Mouse (Mus musculus) spleen, postnatal 10 days (tissue): ENCODE data around the gene Mettl23.
"Not testable (repeated sequence)": the region's sequence is repeated elsewhere in the genome, so short reads cannot be mapped to it uniquely, and the experiment has no call there.

Source experiments
- DNase-seq, 2 experiments: peaks; one replicate each; pipeline ENCODE4 v3.0.0; 2021 to 2022; ENCODE audit warnings: low spot score in 2 of 2

Mettl23 gene

DNA sequence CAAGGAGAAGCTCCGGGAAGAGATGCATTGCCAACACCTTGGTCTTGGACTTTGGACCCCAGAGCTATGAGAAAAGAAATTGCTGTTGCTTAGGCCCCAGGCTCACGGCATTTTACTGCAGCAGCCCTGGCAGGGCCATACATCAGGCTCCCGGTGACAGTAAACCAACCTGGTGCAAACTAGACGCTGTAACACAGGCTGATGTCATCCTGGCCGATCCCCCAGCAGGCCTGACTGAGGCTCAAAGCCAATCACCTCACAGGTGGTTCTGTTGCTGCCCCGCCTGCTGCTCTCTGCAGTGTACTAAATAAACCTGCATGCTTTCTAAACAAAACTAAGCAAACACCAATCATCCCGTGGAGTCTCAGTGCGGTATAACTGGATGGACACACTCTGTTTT, 24.4 kb upstream of the Mettl23 start:
- no peak for DNase-seq

DNA sequence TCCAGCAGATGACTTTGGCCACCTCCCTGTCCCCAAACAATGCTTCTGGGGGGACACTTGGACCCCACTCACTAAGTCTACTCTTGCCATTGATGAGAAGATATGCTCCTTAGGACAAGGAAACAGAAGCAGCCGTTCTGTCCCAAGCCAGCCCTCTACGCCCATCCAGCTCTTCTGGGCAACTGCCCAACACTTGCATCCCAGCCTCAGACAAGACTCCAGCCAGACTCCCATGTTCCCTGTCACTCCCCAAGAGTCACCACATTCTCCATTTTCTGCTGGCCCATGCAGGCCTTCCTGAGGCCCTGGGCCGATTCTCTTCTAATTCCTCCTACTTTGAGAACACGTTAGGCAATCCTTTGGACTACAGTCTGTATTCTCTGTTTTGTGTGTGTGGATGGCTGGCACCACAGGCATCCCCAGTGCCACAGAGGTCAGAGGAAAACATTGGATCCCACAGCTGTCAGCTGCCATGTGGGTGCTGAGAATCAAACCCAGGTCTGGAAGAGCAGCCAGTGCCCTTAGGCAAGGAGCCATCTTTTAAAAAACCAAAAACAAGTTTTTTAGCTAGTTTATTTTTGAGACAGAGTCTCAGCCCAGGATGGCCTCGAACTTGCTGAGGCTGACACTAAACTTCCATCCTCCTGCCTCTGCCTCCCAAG, 23.0 kb upstream of the Mettl23 start:
- DNase-seq, result no peak

DNA sequence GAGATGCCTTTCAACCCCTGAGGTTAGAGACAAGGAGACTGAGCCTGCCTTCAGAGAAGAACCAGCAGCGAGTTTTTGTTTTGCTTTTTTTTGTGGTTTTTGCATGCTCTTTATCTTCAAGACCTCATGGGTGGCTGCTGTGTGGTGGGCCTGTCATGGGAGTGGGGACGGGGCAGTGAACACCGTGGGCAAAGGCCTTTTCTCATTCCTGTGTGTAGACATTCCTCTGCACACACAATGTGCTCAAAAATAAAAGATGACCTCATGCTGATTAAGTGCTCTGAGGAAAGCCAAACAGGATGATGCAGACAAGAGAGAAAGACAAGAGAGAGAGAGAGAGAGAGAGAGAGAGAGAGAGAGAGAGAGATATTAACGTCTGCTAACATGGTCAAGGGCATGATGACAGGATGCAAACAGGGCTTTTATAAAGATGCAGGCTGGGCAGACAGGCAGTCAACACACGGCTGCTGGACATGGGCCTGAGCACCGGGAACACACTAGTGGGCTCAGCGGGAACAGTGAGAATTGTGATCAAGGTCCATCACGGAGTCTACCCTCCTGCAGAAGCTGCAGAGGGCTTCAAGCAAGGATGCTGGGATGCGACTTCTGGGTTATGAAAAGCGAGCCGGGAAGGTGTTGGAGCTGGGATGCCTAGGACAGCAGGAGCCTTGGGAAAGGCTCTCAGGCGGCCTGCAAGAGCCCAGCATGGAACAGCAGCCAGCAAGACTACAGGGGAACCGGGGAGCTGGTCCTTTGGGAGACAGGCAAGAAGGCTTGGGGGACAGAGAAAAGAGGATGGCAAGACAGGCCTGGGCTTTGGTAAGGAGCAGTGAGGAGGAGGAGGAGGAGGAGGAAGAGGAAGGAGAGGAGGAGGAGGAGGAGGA, 21.8 kb upstream of the Mettl23 start:
- no peak for DNase-seq

DNA sequence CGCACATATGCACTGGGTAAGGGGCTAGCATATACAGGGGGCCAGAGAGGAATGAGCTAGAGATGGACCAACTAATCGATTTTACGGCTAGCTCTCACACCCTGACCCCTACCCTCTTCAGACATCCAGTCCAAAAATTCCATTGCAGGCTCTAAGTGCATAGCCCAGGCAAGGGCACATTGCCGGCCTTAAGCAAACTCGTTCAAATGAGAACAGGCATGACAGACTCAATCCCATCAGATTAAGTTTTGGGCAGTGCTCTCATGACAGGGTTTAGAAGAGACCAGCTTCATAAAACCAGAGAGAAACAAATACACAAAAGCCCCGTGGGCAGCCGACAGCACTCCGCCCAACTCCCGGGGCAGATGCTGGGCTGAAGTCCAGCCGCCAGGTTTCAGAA, 20.9 kb upstream of the Mettl23 start:
- no peak for DNase-seq

DNA sequence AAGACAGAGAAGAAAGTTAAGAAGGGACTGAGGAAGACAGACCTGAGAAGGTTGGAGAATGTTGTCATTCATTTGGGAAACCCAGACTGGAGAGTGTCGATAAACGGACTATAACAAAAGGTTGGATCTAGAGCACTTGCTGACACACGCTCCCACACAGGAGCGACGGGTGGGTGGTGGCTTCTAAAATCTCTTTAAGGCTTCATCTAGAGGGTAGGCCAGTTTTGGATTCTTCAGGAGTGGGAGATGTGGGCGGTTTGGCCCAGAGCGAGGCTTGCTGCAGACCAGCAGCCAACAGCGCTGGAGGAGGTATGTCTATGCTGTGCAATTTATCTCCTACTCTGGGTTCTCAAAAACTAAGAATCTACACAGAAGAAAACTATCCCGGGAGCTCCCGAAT, 20.5 kb upstream of the Mettl23 start:
- no peak for DNase-seq

DNA sequence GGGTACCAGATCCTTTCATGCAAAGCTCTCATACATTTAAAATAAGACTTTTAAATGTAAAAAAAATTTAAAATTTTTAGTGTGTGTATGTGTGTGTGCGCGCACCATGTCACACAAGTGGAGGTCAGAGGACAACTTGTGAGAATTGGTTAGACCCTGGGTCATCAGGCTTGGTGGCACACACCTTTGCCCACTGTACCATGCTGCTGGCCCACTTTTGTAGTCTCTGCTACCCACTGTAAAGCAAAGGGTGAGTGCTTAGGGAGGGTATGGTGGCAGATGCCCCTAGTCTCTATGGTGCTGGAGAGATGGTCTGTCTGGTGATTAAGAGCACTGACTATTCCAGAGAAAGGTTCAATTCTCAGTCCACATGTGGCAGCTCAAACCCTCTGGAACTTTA, 19.8 kb upstream of the Mettl23 start:
- no peak for DNase-seq

DNA sequence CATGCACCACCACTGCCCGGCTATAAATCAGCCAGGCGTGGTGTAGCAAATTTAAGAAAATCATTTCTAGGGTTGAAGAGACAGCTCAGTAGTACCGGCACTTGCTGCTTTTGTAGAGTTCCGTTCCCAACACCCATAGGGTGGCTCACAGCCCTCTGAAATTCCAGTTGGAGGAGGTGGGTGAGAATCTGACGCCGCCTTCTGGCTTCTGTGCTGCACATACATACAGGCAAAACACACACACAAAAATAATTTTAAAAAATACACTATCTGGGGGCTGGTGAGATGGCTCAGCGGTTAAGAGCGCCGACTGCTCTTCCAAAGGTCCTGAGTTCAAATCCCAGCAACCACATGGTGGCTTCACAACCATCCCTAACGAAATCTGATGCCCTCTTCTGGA, 19.2 kb upstream of the Mettl23 start:
- not testable (repeated sequence) for DNase-seq

DNA sequence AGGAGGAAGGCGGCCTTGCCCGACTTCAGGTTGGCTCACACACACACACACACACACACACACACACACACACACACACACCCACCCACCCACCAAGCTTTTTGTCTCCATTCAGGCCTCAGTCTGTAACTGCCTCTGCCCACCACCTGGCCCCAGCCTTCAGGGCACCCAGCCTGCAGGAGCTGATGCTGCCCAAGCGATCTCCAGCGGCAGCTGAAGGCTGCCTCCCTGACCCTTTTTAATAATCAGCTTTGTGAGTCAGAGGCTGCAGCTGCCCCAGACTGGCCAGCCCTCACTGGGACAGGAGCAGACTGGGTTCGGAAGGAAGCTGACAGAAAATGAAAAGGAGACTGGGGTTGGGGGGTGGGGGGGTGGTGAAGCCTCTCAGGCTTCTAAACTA, 17.8 kb upstream of the Mettl23 start:
- DNase-seq, result no peak

DNA sequence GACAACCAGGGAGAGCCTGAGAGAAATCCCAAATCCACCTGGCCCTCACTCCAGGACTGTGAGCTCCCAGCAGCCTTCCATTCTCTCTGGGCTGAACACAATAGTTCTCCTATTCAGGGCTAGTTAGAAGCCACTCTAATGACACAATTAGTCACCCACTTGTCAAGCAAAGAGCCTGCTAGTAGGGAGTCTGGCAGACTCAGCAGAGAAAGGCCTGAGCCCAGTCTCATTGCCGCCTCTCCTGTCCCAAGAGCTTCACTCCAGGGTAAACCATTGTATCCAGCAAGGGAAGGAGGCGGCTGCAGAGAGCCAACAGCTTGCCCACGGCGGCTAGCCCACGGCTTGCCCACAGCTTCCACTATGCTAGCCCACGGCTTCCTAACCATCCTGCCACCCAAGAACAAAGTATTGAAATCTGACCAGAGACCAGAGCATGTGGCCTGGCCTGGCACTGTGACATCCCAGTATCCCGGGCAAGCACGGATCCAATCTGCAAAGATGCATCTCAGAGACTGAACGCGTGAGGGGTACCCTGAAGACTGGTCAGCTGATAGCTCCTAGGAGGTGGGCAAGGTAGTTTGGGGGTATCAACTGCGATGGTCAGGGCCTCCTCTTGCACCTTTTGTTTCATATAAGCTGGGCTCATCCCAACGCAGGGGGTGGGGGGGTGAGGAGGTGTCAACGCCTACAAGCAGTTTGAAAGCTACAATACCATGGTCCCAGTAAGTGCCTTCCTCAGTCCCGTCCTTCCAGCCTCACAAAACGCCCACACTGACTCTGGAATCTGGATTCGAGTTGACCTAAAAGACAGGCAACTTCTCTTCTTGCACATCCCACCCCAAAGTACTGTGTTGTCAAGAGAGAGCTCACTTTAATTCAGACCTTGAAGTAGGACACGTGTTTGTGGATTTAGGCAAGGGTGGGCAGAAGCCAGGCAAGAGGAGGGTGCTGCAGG, 16.3 kb upstream of the Mettl23 start:
- DNase-seq, result no peak

DNA sequence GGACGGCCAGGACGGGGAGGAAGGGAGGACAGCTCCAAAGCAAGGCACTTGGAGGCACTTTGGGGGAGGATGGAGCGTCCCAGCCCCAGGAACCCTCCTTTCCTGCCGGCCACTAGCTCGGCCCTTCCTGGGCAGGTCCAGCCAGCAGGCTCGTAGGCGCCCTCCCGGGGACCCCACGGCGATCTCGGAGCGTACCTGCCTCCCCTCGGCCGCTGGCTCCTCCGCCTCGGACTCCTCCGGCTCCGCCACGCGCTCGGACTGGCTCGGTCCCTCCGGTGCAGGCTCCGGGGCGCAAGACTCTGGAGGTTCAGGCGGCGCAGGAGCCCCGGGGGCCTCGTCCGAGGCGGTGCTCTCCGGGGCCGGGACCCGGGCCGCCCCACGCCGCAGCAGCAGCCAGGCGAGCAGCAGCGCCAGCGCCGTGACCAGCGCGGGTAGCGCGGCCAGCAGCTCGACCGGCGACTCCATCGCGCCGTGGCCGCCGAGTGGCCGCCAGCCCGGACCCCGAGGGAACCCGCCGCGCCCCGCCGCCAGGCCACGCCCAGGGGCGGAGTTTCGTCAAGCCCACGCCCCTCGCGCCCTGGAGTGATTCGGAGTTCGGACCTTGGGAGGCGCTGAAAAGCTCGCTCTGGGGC, 15.4 kb upstream of the Mettl23 start, which contains the start of gene Mxra7:
TSS of gene Mxra7 (minus strand) at position 513 of the 632 bp plus-strand sequence.
- peak; percentile 53 to 74 for DNase-seq

DNA sequence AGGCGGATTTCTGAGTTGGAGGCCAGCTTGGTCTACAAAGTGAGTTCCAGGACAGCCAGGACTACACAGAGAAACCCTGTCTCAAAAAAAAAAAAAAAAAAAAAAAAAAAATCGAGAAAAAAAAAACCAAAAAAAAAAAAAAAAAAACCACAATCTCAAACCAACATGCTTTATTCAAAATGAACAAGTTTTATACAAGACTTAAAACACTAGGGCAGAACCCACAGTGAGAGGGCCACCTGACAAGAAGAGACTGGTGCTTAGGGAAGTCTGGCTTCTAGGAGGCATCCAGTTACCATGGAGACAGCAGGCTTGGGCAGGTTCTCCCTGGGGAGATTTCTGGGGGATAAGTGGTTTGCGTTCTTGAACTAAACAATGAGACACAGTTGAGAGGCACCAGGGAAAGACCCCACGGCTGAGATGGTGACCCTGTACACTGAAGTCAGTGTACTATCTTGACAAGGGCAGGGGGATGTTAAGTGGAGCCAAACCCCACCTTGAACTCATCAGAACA, 10.8 kb upstream of the Mettl23 start:
- DNase-seq, result no peak

DNA sequence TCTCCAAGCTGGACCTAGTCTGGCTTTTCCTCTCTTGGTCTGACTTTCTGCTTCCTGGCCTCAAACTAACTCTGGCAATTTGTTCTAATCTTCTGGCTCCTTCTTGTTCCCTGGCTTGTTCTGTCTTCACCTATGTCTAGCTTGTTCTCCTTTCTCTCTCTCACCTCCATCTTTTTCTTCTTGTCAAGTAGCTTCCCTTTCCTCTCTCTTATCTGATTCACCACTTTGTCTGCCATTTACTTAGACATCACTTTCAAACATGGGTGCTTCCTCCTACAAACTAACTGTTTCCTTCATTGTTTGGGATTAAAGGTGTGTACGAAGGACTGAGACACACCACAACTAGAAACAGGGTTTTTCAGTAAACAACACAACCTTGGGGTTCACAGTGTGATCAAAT, 8.1 kb upstream of the Mettl23 start:
- no peak for DNase-seq

DNA sequence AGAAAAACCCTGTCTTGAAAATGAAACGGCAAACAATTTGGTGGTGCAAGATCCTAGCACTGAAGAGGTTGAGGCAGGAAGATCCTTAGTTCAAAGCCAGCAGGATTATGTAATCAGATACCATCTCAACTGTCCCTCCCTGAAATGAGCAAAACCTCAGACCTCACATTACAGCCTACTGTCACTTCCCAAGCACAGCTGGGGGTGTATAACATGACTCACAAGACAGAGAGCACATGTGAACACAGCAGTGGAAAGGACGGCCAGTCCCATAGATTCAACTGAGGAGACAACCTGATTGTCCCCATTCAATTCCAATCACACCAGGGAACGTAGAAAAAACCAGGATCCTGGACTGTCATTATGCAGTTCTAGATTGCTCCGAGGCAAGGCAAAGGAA, 6.8 kb upstream of the Mettl23 start:
- DNase-seq, result no peak

DNA sequence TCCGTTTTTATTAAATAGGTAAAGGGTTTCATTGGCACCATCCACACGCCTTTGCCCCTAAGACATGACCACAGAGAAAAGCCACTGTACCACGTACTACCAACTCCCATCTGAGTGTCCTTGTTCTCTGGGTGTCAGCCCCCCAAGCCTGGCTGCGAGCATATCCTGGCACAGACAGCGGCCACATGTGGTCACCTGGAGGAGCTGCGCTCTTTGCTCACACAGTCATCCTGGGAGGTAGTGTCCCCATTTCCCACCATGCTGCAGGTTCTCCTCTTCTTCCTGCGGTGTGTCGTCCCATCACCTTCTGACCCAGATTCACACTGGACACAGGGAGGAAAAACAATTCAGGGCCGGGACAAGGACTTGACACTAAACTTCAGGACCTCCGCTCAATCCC, 5.6 kb upstream of the Mettl23 start:
- no peak for DNase-seq

DNA sequence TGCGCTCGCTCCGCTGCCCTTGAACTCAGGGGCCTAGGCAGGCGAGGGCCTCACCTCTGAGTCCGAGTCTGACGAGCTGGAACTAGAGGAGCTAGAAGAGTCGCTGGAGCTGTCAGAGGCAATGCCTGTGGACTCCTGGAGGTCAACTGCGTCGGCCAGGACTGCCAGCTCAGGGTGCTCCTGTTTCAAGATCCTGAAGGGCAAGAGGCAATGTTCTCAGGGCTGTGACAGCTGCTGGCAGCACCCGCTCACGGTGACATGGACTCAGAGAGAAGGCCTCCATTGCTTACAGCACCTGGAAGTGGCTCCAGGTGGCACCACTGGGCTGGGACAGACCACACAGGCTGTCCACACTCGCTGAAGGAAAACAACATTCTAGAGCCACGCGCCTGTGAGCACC, 4.1 kb upstream of the Mettl23 start:
- no peak for DNase-seq

DNA sequence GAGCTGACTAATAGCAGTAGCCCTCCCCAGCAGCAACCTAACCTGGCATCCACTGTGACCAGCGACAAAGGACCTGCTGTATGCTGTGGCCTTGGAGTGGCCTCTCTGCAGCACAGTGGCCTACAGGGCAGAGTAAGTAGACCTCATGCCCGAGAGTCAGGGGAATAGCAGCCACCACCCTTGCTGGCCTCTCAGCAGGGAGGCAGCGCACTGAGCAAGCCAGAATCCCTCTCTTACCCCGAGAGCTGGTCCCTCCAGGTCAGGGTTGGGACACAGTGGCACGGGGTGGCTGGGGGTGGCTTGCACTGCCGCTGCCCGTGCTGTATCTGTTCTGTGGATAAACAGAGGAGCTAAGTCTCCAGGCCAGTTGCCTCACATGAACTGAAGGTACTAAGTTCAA, 3.5 kb upstream of the Mettl23 start:
- DNase-seq, result no peak

DNA sequence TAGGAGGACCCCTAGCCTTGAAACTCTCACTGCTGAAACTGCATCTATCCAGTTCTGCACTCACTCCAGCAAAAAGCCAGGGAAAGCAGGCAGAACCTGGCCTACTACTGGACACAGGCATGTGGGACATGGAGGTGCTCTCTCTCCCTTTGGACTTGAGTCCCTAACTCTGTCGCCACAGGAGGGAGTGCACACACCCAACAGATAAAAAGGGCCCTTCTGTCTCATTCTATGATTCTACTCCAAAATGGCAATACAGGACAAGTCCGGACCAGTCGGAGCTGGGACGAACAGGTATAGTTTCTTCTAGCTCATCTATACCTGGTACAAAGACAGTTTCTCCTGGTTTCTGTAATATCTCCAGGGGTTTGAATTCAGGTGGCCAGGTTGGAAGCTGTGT, 2.3 kb upstream of the Mettl23 start:
- no peak for DNase-seq

DNA sequence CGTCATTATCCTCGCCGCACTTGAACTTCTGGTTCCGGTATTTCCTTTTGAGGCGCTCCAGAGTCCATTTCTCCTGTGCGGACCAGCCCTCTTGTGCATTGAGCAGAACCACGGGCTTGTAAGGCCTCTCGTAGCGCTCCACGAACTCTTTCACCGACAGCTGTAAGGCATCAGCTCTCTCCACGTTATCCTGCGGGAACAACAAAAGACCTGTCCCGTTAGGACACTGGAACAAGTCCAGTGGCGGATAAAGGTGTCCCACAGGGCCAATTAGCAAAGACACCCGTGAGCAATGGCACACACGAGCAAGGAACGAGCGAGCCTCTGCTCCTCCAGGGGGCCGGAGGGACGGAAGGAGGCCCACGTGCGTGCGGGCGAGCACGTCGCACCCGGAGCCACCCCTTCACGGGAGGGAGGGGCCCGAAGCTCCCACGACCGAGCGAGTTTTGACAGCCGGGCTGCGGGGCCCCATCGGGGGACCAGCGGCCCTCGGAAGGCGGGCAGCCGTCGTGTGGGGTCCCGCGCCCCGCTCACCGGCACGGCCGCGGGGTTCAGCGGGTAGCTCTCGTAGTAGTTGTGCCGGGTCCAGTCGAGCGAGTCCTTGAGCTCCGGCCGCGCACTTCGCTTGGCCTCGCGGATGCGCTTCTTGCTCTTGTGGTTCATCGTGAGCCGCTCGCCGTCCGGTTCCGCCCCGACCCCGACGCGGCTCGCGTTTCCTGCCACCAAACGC, 382 bp upstream of the Mettl23 start:
- peak in 1 of 2 experiments; percentile 79 for DNase-seq

DNA sequence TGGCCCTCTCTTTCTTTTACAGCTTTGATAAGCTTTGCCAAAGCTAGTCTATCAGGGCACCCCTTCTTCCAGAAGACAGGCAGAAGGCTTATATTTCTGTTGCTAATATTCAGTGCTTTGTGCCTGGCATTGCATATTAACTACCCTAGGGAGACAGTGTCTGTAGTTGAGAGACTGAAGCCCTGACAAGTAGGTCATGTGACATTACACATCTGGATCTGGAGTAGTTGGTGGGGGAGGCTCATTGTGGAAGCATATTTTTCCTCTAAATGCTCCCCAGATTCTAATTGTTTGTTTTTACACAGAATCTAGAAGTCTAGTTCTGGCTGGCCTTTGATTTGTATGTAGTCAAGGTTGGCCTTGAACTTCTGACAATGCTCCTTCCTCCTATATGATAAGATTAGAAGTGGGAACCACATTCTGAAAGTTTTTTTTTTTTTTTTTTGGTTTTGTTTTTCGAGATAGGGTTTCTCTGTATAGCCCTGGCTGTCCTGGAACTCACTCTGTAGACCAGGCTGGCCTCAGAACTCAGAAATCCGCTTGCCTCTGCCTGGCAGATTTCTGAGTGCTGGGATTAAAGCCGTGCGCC, 3.6 kb downstream of the Mettl23 start:
- DNase-seq, result no peak
